Mouse (Mus musculus) layer of hippocampus, adult 18-20 months (tissue): Measurements from ENCODE around the gene Cpt2. TPM values are rescaled to one million over a fixed set of nuclear protein-coding genes. Genes with fewer than 3 reads are reported as not detected.

Experiments used
- total RNA-seq, 2 experiments: library from RNA; stranded (reverse); gene quantifications; 2 replicates each; pipeline ENCODE4 v1.2.3; 2021

The Cpt2 gene
- total RNA-seq, 2 experiments from 2014 or later = 6.1 to 9.4 TPM

Other genes with a start within 250 kb of the Cpt2 start
- under 1 TPM; 0.40 to 0.43 TPM for gene Dmrtb1, start 239.4 kb downstream of the Cpt2 start, total RNA-seq
- 10 to 100 TPM; 87.2 to 98.0 TPM for gene Lrp8, start 121.3 kb downstream of the Cpt2 start, total RNA-seq
- gene Magoh, start 43.9 kb downstream of the Cpt2 start, total RNA-seq = 10 to 100 TPM; 39.4 to 40.3 TPM
- 10 to 100 TPM; 67.5 to 68.7 TPM for gene 0610037L13Rik, start 33.8 kb downstream of the Cpt2 start, total RNA-seq
- gene Slc1a7, start 44.7 kb upstream of the Cpt2 start, total RNA-seq = not detected
- gene Podn, start 172.8 kb upstream of the Cpt2 start, total RNA-seq = 1 to 10 TPM; 6.8 to 8.4 TPM
- 100 to 1,000 TPM; 102 to 110 TPM for gene Scp2, start 221.4 kb upstream of the Cpt2 start, total RNA-seq
- gene Echdc2, start 241.8 kb upstream of the Cpt2 start, total RNA-seq = 10 to 100 TPM; 16.5 to 17.7 TPM